Mouse (Mus musculus) cerebellum, adult 2 months (tissue): ENCODE results near the gene Krtap29-1. TPM values are rescaled to one million over a fixed set of nuclear protein-coding genes. Genes with fewer than 3 reads are reported as not detected.
A peak's percentile ranks its signal among the peaks of the same experiment; 100 is the strongest.

Source experiments
- DNase-seq, 2 experiments: peaks; one replicate each; pipeline ENCODE4 v3.0.0; 2021
- H3K27ac ChIP-seq: fragments of 200-500 bp; 2 replicates; pipeline ENCODE4 v1.5.1; 2012; ENCODE audit warnings: low read length, control low read depth, inconsistent platforms; ENCODE audit not compliant: insufficient read depth
- H3K27me3 ChIP-seq: fragments of 200-500 bp; 2 replicates; pipeline ENCODE4 v1.6.1; 2012; ENCODE audit warnings: inconsistent platforms, mild to moderate bottlenecking, low read length, moderate library complexity; ENCODE audit not compliant: control insufficient read depth, insufficient read depth
- H3K4me1 ChIP-seq: fragments of 200-500 bp; 2 replicates; pipeline ENCODE4 v1.6.1; 2011; ENCODE audit warnings: low read length; ENCODE audit not compliant: control insufficient read depth, insufficient read depth
- H3K4me3 ChIP-seq: fragments of 200-500 bp; replicated peaks from 2 replicates; pipeline ENCODE3; 2011; ENCODE audit warnings: mild to moderate bottlenecking, low read depth, low read length, control low read depth; ENCODE audit not compliant: insufficient read depth
- CTCF ChIP-seq: fragments of 200-500 bp; IDR thresholded peaks from 2 replicates; pipeline ENCODE4 v1.5.1; 2011; ENCODE audit warnings: low read depth, mild to moderate bottlenecking, control low read depth, low read length, moderate library complexity, borderline replicate concordance; ENCODE audit not compliant: insufficient read depth
- POLR2A ChIP-seq: fragments of 200-500 bp; IDR thresholded peaks from 2 replicates; pipeline ENCODE4 v1.6.1; 2011; ENCODE audit warnings: low read length, control low read depth, borderline replicate concordance; ENCODE audit not compliant: insufficient read depth
- WGBS: fragments of 180-500 bp; shearing (Covaris S2); methylation state at CpG from one replicate; pipeline ENCODE4 v1.1.7; 2018; 5-methylcytosine and 5-hydroxymethylcytosine counted together
- polyA plus RNA-seq: library from polyadenylated mRNA; depleted of rRNA; stranded (reverse); fragments of >200 nt; gene quantifications from 2 replicates; pipeline ENCODE4 v1.2.3, GENCODE M21; 2012

Krtap29-1 gene
- polyA plus RNA-seq, 1 experiment = not detected

GRCm38 (mm10) chr11:99986180-99986647, 7.4 kb upstream of the Krtap29-1 start, which contains the start of gene Krtap16-1:
TSS of gene Krtap16-1 (minus strand) at chr11:99986597.
- WGBS = 71% methylated on average over 8 of the region's 8 CpGs
- Histone ChIP-seq H3K4me3 (no peak within 1 kb of the TSS), H3K27me3 (no peaks in the 10 kb centered on the region), H3K4me1 (peaks cover 15% of the 10 kb centered on the region), H3K27ac (peak within 1 kb of the TSS; percentile 26)
- no peak for DNase-seq
- TF ChIP-seq CTCF = no peak
- TF ChIP-seq POLR2A = no peak

GRCm38 (mm10) chr11:99985291-99986092, 6.6 kb upstream of the Krtap29-1 start:
- WGBS = 10% methylated on average over 20 of the region's 20 CpGs
- no peak overlapping the region for H3K4me3 ChIP-seq
- peaks cover 15% of the 10 kb centered on the region for H3K4me1 ChIP-seq
- TF ChIP-seq CTCF (no peak), POLR2A (no peak)
- no peaks in the 10 kb centered on the region for H3K27me3 ChIP-seq
- peak overlapping the region; percentile 26 for H3K27ac ChIP-seq
- peak; percentile 86 to 91 for DNase-seq

- WGBS = 98% methylated on average over 1 of the region's 1 CpGs
- H3K4me1 ChIP-seq = peaks cover 15% of the 10 kb centered on the region
- TF ChIP-seq POLR2A = no peak
- no peak for DNase-seq
- no peak overlapping the region for H3K27ac ChIP-seq
- no peak overlapping the region for H3K4me3 ChIP-seq
- H3K27me3 ChIP-seq = no peaks in the 10 kb centered on the region
Observed at GRCm38 (mm10) chr11:99983442-99983841, 4.6 kb upstream of the Krtap29-1 start.

GRCm38 (mm10) chr11:99982731-99983130, 3.9 kb upstream of the Krtap29-1 start:
- no peak for TF ChIP-seq POLR2A
- TF ChIP-seq CTCF = no peak
- Histone ChIP-seq H3K4me1 (peaks cover 15% of the 10 kb centered on the region), H3K27me3 (no peaks in the 10 kb centered on the region), H3K27ac (no peak overlapping the region), H3K4me3 (no peak overlapping the region)
- no peak for DNase-seq
- WGBS = 93% methylated on average over 9 of the region's 9 CpGs

DNA sequence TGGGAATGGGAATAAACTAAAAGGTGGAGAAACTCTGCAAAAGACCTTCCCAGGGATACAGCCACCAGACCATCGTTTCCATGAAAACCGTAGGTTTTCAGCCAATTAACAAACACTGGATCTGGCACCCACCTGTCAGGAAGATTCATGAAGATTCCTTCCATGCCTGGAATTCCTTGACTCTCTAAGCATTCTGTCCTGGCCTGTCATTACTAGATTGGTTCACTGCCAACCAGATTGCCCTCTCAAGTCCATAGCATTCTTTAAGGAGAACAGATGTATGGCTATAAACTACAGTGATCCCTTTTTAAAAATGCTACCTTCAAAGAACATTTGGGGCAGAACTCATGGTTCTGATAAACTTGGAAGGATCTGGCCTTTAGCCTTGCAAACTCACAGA, 12.9 kb downstream of the Krtap29-1 start:
- no peak for TF ChIP-seq POLR2A
- TF ChIP-seq CTCF = no peak
- 76% methylated on average over 2 of the region's 2 CpGs for WGBS
- no peak for DNase-seq
- Histone ChIP-seq H3K4me3 (no peak overlapping the region), H3K27ac (no peak overlapping the region), H3K4me1 (no peaks in the 10 kb centered on the region), H3K27me3 (no peaks in the 10 kb centered on the region)

DNA sequence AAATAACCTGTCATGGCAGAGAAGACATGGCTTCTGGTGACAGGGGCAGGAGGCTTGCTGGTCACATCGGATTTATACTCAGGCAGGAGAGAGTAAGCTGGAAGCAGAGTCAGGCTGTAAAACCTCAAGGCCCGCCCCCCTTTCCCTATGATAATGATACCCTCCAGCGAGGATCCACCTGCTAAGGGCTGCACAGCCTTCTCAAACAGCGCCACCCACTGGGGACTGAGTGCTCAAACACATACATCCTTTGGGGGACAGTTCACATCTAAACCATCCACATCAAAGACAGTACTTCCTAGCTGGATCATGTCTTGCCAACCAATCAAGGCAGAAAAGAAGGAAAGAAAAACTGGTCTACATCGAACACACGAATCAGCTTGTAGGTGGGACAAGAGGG, 14.6 kb downstream of the Krtap29-1 start:
- no peaks in the 10 kb centered on the region for H3K4me1 ChIP-seq
- no peak for DNase-seq
- WGBS = 55% methylated on average over 6 of the region's 6 CpGs
- H3K4me3 ChIP-seq = no peak overlapping the region
- no peak overlapping the region for H3K27ac ChIP-seq
- no peaks in the 10 kb centered on the region for H3K27me3 ChIP-seq
- TF ChIP-seq CTCF (no peak), POLR2A (no peak)

- no peak for TF ChIP-seq CTCF
- TF ChIP-seq POLR2A = no peak
- 92% methylated on average over 2 of the region's 2 CpGs for WGBS
- Histone ChIP-seq H3K27ac (no peak within 1 kb of the TSS), H3K27me3 (no peaks in the 10 kb centered on the region; the same call in 1 of the 2 replicates), H3K4me3 (no peak within 1 kb of the TSS), H3K4me1 (no peaks in the 10 kb centered on the region)
- no peak for DNase-seq
Observed at GRCm38 (mm10) chr11:99948175-99948574, 30.7 kb downstream of the Krtap29-1 start, which contains the start of gene Krtap9-5. TSS of gene Krtap9-5 (plus strand) at chr11:99948475.

GRCm38 (mm10) chr11:99937751-99938264, 41.0 kb downstream of the Krtap29-1 start:
- no peak for DNase-seq
- H3K4me1 ChIP-seq = no peaks in the 10 kb centered on the region
- no peak overlapping the region for H3K4me3 ChIP-seq
- no peaks in the 10 kb centered on the region for H3K27me3 ChIP-seq
- TF ChIP-seq CTCF (no peak), POLR2A (no peak)
- H3K27ac ChIP-seq = no peak overlapping the region
- WGBS = 82% methylated on average over 9 of the region's 9 CpGs
